ENCODE assay signal across 26 mouse cellular contexts in genomic region chr8:34535434-34535833, GRCm38 (mm10).
"Had no signal": no experiment of that assay in that cellular context is flagged by ENCODE, and none has a peak within 500 bp of the region (broad histone marks: within the 10 kb centered on the region; RNA-seq: fewer than 3 reads in every experiment).

No protein-coding gene starts in this region.

- DNase-seq: gastrocnemius, postnatal 14 days; gastrocnemius, postnatal 36 days; heart, adult 11 months; heart, adult 2 months; heart, postnatal 14 days; heart, postnatal 36 days; kidney, adult 11 months; kidney, adult 2 months; kidney, adult 9 months; kidney, postnatal 14 days; kidney, postnatal 36 days; layer of hippocampus, adult 9-11 months; layer of hippocampus, postnatal 36 days; left cerebral cortex, postnatal 4 days had no signal

- H3K27me3 ChIP-seq: heart, embryonic 13.5 days; heart, embryonic 15.5 days; hindbrain, embryonic 13.5 days; hindbrain, embryonic 15.5 days; kidney, embryonic 15.5 days; limb, embryonic 15.5 days; liver, embryonic 12.5 days had no signal

- ATAC-seq: hindbrain, postnatal 0 days; intestine, embryonic 16.5 days; liver, embryonic 12.5 days had no signal

- H3K36me3 ChIP-seq: heart, embryonic 13.5 days; heart, embryonic 15.5 days; hindbrain, embryonic 13.5 days; hindbrain, embryonic 15.5 days; kidney, embryonic 15.5 days; limb, embryonic 13.5 days; limb, embryonic 15.5 days; liver, embryonic 12.5 days had no signal

- H3K4me2 ChIP-seq: heart, embryonic 11.5 days; heart, embryonic 13.5 days; heart, embryonic 15.5 days; hindbrain, embryonic 13.5 days; hindbrain, embryonic 15.5 days; kidney, embryonic 15.5 days; limb, embryonic 13.5 days; limb, embryonic 15.5 days; liver, embryonic 12.5 days had no signal

- H3K9ac ChIP-seq: heart, embryonic 13.5 days; heart, embryonic 15.5 days; hindbrain, embryonic 13.5 days; hindbrain, embryonic 15.5 days; kidney, embryonic 15.5 days; limb, embryonic 13.5 days; limb, embryonic 15.5 days; liver, embryonic 12.5 days had no signal

- H3K9me3 ChIP-seq: heart, embryonic 13.5 days; heart, embryonic 15.5 days; hindbrain, embryonic 13.5 days; hindbrain, embryonic 15.5 days; kidney, embryonic 15.5 days; limb, embryonic 13.5 days; limb, embryonic 15.5 days; liver, embryonic 12.5 days had no signal

- H3K4me1 ChIP-seq: hindbrain, embryonic 15.5 days; liver, embryonic 12.5 days had no signal

- H3K4me3 ChIP-seq: heart, adult 2 months; heart, embryonic 13.5 days; heart, embryonic 15.5 days; hindbrain, embryonic 13.5 days; hindbrain, embryonic 15.5 days; kidney, embryonic 15.5 days; limb, embryonic 13.5 days; limb, embryonic 15.5 days; liver, embryonic 12.5 days had no signal

- H3K27ac ChIP-seq: heart, adult 2 months; heart, embryonic 13.5 days; heart, embryonic 15.5 days; hindbrain, embryonic 13.5 days; hindbrain, embryonic 15.5 days; hindbrain, postnatal 0 days; kidney, embryonic 15.5 days; kidney, postnatal 0 days; limb, embryonic 13.5 days; limb, embryonic 15.5 days; liver, embryonic 12.5 days had no signal
